Mouse (Mus musculus) spleen, postnatal 10 days (tissue): ENCODE data around the gene Gnaz.

Experiments used
- DNase-seq, 2 experiments: peaks; one replicate each; pipeline ENCODE4 v3.0.0; 2021 to 2022; ENCODE audit warnings: low spot score in 2 of 2

Gnaz gene

GRCm38 (mm10) chr10:75062621-75063020, 95.6 kb downstream of the Gnaz start:
- DNase-seq = no peak

GRCm38 (mm10) chr10:75063301-75063965, 96.5 kb downstream of the Gnaz start:
- no peak for DNase-seq

GRCm38 (mm10) chr10:75065691-75066090, 98.7 kb downstream of the Gnaz start:
- DNase-seq = no peak
